Mouse (Mus musculus) right cerebral cortex, postnatal 14 days (tissue): ENCODE measurements around the gene Igf1r.

Experiments
- DNase-seq: peaks from one replicate; pipeline ENCODE4 v3.0.0; 2022

Igf1r gene

GRCm38 (mm10) chr7:68129546-68130253 lies 177.1 kb downstream of the Igf1r start:
- DNase-seq = peak; percentile 84

- DNase-seq = no peak
These were observed 178.4 kb downstream of the Igf1r start for GRCm38 (mm10) chr7:68130950-68131580.

DNA sequence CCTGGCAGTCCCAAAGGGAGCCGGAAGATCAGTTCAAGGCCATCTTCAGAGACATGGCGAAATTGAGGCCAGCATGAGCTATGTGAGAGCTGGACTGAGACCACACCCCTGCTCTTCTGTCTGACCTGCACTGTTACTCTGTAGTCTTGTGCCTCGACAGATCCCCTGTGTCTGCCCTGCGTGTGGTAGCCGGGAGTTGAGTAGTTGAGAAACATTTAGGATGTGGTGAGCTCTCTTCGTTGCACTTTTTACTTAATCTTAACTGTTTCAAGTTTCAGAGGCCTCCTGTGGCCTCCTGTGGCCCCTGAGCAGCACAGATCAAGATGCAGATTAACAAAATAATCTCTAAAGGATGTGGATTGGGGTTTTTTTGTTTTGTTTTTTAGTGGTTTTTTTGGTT lies 181.1 kb downstream of the Igf1r start:
- no peak for DNase-seq

- no peak for DNase-seq
These were observed 182.3 kb downstream of the Igf1r start for GRCm38 (mm10) chr7:68134948-68135347.

DNA sequence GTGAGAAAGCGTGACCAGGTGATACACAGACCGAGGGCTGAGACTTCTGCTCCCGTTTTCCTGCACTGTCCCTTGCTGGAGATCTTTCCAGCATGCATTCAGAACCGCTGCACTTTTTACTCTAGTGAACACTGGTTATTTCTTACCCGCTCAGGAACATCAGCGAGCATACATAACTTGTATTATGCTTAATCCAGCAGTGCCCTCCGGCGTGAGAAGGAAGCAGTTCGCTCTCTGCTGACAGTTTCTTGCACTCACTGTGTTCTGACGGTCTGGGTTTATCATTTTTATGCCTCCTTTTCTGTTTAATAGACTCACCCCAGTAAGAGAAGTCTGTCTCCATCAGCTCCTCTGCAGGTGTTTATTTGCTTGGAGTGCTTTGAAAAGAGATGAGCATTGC lies 183.4 kb downstream of the Igf1r start:
- DNase-seq = no peak

GRCm38 (mm10) chr7:68139384-68139783 lies 186.8 kb downstream of the Igf1r start:
- DNase-seq = no peak

DNA sequence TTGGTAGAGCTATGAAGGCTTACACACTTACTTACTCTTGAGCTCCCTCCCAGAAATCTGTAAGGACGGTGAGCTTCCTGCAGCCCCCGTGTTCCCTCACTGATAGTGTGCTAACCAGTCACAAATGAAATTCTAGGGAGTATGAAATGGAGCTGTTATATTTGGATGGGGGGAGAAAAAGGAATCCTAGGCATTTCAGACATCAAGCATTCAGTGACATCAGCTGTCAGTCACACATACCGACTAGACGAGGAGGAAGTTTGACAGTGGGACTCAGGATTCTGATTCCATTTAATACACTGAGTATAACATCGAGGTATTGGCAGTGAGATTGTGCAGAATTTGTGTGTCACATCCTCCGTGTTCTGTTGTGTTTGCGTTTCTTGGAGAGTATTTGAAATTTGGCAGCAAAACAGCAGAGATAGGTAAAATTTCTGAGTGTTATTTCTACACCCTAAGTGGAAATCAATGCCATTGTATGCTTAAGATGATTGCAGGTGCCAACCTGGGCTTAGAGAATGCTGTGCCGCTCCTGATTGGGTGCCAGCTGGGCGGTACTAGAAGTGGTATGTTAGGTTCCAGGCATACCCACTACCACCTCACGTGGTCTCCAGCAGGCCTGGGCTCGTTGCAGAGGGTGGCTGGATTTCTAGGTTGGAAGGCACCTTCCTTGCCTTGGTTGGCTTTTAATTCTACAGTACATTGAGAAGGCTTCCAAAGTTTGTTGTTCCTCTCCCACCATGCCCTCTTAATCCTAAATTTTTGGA lies 187.6 kb downstream of the Igf1r start:
- no peak for DNase-seq

DNA sequence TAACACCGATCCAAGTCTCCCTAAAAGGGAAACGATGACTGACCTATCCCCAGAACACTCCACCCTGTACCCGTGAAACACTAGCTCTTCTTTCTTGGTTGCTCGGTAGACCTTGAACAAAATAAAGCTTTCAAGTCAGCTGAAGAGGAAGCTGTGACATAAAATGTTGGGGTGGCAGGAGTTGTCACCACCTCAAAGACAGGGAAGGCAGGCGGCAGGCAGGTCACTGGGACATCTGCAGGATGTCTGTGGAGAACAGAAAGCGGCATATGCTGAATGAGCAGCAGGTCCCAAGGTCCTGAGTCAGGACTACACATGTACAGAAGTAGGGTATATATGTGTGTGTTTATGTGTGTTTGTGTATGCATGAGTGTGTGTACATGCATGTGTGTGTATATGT lies 191.6 kb downstream of the Igf1r start:
- DNase-seq = no peak

DNA sequence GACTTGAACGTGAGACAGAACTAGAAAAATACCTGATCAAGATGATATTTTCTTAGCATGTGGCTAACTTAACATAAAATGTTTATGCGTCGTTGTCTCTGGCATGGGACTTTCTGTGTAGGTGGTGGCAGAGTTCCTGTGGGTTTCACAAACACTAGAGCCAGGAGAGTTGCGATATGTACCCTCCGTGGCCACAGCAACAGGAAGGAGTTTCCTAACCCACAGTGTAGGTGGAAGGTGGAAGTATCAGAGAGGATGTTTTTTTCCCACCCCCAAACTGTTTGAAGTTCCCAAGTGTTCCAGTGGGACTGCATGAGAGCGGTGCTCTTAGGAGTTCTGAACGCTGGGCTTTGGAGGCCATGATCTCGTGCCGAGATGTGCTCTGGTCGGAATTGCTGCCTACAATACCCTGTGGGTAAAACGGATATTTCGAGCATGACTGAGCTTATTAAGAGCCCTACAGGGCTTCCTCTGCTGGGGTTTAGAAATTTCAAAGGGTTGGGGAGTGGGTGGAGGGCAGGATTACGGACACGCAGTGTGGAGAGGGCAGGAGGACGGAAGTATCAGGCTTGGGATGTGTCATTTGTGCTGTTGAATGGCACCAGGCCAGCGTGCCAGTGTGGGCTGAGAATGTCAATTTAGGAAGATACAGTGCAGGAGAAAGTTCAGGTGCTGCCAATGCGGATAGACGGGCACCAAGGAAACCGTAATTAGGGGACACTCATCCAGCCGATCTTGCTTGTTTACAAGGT lies 195.8 kb downstream of the Igf1r start:
- DNase-seq = no peak

DNA sequence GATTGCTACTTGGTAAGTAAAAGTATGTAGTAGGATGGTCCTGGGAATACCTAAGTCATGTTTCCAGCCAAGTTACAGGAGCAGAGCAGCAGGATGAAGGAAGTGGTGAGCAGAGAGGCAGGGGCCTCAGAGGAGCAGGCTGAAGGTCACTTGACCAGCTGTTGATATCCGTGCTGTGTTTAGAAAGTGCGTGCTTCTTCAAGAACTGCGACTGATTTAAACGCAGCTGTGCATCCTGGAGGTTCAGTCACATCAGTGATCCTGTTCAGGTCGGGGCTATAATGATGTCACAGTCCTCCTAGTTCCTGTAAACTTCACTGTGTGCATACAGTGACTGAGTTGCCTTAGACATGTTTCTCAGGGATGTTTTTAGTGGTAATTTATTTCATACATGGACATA lies 199.3 kb downstream of the Igf1r start:
- DNase-seq = no peak

DNA sequence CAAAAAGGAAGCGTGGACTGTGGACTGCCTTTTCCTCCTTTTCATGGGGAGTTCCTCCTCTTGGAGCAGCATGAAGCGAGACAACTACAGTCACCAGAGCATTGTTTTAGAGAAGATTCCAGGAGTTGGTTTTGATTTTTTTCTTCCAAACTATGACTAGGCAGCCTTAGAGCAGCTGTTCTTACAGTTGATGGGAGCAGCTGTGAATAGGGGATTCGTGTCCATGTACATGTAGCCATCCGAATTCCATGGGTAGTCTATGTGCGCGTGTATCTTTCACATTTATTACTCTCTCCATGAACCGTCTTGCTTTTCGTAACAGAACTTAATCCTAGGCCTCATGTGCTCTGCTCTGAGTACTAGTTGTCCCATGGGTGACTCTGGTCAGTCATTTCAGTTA lies 199.8 kb downstream of the Igf1r start:
- DNase-seq = no peak

GRCm38 (mm10) chr7:68153269-68153668 lies 200.6 kb downstream of the Igf1r start:
- DNase-seq = no peak

- DNase-seq = no peak
These were observed 202.0 kb downstream of the Igf1r start for GRCm38 (mm10) chr7:68154588-68154987.

DNA sequence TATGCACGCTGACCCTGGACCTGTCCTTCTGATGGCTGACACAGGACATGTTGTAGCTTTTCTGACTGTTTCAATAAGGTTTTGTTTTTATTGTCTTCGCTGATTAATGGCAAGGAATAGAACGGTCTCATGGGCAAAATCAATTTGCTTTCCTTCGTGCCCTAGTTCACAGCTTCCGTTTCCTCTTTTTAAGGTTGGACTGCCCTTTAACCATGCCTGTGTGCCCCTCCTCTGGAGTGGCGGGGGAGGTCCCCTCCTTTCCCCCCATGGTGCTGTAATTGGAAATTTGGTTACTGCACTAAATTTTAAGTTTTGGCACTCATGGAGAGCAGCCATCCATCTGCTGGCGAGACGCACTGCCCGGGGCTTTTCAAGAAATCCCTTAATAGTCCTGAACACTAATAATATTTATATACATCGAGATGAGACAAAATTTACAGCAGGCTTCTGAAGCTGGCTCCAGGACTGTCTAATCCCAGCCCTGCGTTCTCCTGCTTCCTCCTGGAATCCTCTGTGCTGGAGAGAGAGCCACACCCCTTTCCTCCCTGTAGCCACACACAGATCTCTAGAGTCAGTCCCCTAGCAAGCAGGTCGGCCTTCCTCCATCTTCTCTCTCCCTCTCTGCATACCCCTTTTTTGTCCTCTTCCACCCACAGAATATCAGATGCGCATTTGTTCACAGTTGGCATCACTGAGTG lies 207.6 kb downstream of the Igf1r start:
- DNase-seq = no peak

GRCm38 (mm10) chr7:68164074-68164473 lies 211.4 kb downstream of the Igf1r start:
- DNase-seq = no peak

GRCm38 (mm10) chr7:68172776-68173175 lies 220.1 kb downstream of the Igf1r start:
- DNase-seq = no peak

DNA sequence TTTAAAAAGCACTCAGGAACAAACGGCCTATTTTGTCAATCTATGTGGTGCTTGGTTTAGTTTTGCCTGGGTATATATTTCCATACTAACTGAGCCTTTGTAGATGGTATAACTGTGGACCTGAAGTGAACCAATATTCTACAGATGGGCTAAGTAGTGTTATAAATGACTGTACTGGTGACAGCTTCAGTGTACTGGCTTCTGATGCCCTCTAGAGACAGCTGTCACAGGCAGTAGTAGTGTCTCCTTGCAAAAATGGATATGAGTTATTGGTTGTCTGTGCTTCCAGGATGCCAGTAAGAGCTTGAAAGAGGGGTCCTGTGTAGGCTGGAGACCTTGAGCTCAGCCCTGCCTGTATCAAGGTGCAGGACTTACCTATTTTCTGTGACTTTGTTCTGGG lies 227.0 kb downstream of the Igf1r start:
- no peak for DNase-seq

GRCm38 (mm10) chr7:68181104-68181503 lies 228.5 kb downstream of the Igf1r start:
- no peak for DNase-seq

DNA sequence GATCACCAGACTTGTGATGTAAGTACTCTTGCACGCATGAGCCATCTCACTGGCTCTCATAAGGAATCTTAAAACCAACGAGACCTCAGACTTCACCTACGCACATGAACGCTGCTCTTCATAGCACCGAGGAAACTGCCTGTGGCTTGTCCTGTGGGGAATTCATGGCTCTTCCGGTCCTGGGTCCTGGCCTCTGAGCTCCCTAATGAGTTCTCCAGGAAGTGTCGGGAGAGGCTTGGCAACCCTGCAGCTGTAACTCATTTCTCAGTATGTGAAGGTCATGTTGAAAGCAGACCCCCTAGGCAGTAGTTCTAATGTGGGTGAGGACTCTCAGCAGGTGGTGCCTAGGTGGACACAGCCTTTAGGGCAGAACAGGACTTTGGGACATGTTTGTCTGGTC lies 229.4 kb downstream of the Igf1r start:
- no peak for DNase-seq

DNA sequence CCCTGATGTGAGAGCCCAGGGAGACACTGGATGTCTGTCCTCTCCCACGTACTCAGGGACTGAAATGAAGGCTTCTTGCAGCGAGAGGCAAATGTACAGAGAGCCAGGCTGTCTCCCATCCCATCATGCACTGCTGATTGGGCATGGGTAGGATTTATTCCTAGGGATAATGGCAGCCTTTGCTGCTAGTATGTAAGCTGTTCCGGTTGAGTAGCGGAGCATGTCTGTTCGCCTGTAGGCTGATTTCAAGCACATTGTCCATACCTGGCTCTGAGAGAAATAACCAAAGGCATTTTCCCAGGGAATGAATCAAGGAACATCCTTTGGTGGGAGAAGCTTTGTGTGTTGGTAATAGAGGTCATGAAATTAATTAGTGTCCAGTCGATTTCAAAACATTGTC lies 230.1 kb downstream of the Igf1r start:
- DNase-seq = no peak

- no peak for DNase-seq
These were observed 230.8 kb downstream of the Igf1r start for GRCm38 (mm10) chr7:68183421-68183820.

DNA sequence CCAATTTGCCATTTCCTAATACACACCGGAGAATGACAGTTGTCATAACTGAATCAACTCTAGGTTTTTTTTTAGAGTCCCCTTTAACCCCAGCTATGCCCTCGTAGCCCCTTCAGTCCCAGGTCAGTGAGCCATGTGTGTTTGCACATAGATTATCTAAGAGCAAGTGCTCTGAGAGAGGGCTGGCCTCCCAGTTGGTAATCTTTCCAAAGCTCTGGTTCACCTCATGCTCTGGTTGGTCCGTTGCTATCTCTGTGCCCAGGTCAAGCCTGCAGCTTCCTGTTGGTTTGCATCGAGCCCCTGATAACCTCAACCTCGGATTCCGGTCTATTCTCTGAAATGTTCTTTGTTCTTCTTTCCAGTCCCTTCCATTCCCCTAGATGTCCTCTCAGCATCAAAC lies 236.6 kb downstream of the Igf1r start:
- DNase-seq = no peak
